Mouse (Mus musculus) heart, embryonic 15.5 days (tissue): ENCODE measurements around the gene Gria1. TPM values are rescaled to one million over a fixed set of nuclear protein-coding genes. Genes with fewer than 3 reads are reported as not detected.

ENCODE experiments used
- ATAC-seq: fragments of 200-750 bp; cut with Nextera tagmentation; replicated peaks from 2 replicates; pipeline ENCODE4 v1.8.0; 2017; ENCODE audit warnings: low read depth, moderate TSS enrichment; ENCODE audit not compliant: insufficient number of reproducible peaks, insufficient read depth, low FRiP score
- H3K27ac ChIP-seq: fragments of 300-500 bp; sonication (generic); 2 replicates; pipeline ENCODE4 v1.5.1; 2015; ENCODE audit warnings: mild to moderate bottlenecking, inconsistent platforms
- H3K27me3 ChIP-seq: fragments of 300-500 bp; sonication (generic); 2 replicates; pipeline ENCODE4 v1.6.1; 2015; ENCODE audit warnings: inconsistent platforms
- H3K36me3 ChIP-seq: fragments of 300-500 bp; sonication (generic); 2 replicates; pipeline ENCODE4 v1.6.1; 2015; ENCODE audit warnings: mild to moderate bottlenecking, inconsistent platforms
- H3K4me1 ChIP-seq: fragments of 300-500 bp; sonication (generic); replicated peaks from 2 replicates; pipeline ENCODE4 v1.6.1; 2015; ENCODE audit warnings: inconsistent platforms
- H3K4me2 ChIP-seq: fragments of 300-500 bp; sonication (generic); 2 replicates; pipeline ENCODE4 v1.6.1; 2015; ENCODE audit warnings: inconsistent platforms, mild to moderate bottlenecking, moderate library complexity
- H3K4me3 ChIP-seq: fragments of 300-500 bp; sonication (generic); 2 replicates; pipeline ENCODE4 v1.5.1; 2015; ENCODE audit warnings: mild to moderate bottlenecking, inconsistent platforms
- H3K9ac ChIP-seq: fragments of 300-500 bp; sonication (generic); 2 replicates; pipeline ENCODE4 v1.6.1; 2015; ENCODE audit warnings: mild to moderate bottlenecking, inconsistent platforms
- H3K9me3 ChIP-seq: fragments of 300-500 bp; sonication (generic); replicated peaks from 2 replicates; pipeline ENCODE4 v1.6.1; 2016; ENCODE audit warnings: inconsistent platforms
- WGBS: fragments of 180-500 bp; shearing (Covaris S2); methylation state at CpG from one replicate; pipeline ENCODE4 v1.1.7; 2015; ENCODE audit warnings: mixed read lengths; 5-methylcytosine and 5-hydroxymethylcytosine counted together
- polyA plus RNA-seq: library from polyadenylated mRNA; unstranded; fragments of >200 nt; fragmentation: Nextera tagmentation; extraction: Ambion mirVana; gene quantifications from 2 replicates; pipeline ENCODE4 v1.2.1, GENCODE M21; 2015

Gene Gria1
- polyA plus RNA-seq, 1 experiment from 2014 or later = 5.6 TPM

DNA sequence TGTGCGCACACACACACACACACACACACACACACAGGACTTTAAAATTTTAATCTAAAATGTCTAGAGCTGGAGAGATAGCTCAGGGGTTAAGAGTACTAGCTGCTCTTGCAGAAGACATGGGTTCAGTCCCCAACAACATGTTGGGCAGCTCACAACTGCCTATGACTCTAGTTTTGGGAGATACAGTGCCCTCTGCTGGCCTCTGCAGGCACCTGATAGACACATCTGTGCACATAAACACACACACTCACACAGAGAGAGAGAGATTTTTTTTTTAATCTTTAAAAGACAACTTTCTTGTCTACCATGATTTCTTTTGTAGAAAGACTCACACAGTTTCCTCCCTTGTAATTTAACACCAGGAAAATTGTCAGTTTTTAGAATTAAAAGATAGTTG, 292.4 kb downstream of the Gria1 start:
- 86% methylated on average over 1 of the region's 1 CpGs for WGBS
- H3K27ac ChIP-seq = no peak overlapping the region
- H3K9ac ChIP-seq = no peak overlapping the region
- H3K27me3 ChIP-seq = no peaks in the 10 kb centered on the region
- no peak for ATAC-seq
- 0 out of 2 replicates have a peak, but pooled peaks cover 2% of the 10 kb centered on the region for H3K4me1 ChIP-seq
- H3K9me3 ChIP-seq = no peaks in the 10 kb centered on the region
- H3K4me2 ChIP-seq = no peak overlapping the region
- no peaks in the 10 kb centered on the region for H3K36me3 ChIP-seq
- no peak overlapping the region for H3K4me3 ChIP-seq

DNA sequence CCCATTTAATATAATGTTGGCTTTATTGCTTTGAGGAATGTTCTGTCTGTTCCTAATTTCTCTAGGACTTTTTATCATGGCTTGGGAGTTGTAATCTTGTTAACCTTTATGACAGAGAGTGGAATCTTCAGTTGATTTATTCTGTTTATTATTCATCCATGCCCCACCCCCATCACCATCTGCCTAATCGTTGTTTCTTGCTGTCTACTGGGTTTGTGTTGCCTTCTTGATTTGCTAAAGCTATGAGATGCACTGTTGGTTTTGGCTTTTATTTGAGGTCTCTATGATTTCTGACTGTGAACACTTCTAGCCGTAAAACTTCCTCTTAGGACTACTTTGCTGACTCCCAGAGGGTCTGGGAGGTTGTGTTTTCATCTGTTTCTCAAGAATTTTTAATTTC, 294.9 kb downstream of the Gria1 start:
- no peaks in the 10 kb centered on the region for H3K27me3 ChIP-seq
- H3K9me3 ChIP-seq = no peaks in the 10 kb centered on the region
- ATAC-seq = no peak
- H3K4me2 ChIP-seq = no peak overlapping the region
- no peak overlapping the region for H3K9ac ChIP-seq
- no peak overlapping the region for H3K27ac ChIP-seq
- H3K36me3 ChIP-seq = no peaks in the 10 kb centered on the region
- H3K4me3 ChIP-seq = no peak overlapping the region
- H3K4me1 ChIP-seq = 0 out of 2 replicates have a peak, but pooled peaks cover 2% of the 10 kb centered on the region
- 68% methylated on average over 2 of the region's 2 CpGs for WGBS

DNA sequence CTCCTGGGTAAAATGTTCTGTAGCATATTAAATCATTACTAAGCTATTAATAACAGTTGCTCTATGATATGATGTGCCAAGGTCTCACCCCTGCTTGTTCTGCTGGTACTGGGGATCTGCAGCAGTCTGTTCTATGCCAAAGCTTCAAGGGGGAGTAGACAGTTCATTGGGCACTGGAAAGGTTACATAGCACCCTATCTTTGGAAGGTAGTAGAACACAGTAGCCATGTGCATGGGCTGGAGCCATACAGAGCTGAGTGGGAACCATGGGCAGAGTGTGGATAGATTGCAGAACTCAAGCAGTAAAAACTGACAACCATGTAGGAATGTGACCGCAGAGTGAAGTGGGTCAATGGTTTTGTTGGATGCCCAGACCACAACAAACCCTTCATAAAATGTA, 295.7 kb downstream of the Gria1 start:
- no peak overlapping the region for H3K4me2 ChIP-seq
- H3K4me3 ChIP-seq = no peak overlapping the region
- no peaks in the 10 kb centered on the region for H3K36me3 ChIP-seq
- no peaks in the 10 kb centered on the region for H3K9me3 ChIP-seq
- no peak overlapping the region for H3K27ac ChIP-seq
- no peak overlapping the region for H3K9ac ChIP-seq
- H3K27me3 ChIP-seq = no peaks in the 10 kb centered on the region
- H3K4me1 ChIP-seq = 0 out of 2 replicates have a peak, but pooled peaks cover 2% of the 10 kb centered on the region
- WGBS = 91% methylated on average over 1 of the region's 1 CpGs
- peak; percentile 58; the same call in 1 of the 2 replicates for ATAC-seq

DNA sequence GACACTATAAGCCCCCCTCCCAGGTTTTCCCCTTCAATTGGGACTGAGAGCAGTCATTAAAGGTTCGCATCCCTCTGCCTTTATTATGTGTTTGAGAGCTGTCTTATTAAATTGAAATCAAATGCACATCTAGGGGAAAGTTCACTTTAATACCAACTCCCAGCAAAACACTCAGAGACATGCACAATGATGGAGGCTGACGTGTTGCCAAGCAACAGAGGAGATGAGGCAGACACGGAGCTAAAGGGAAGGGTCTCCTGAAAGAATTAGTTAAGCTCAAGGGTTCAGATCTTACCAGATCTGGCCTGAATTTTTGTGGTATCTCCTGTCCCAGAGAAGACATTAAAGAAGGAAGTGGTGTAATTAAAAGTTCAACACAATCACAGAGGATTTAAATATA, 305.9 kb downstream of the Gria1 start:
- 75% methylated on average over 3 of the region's 3 CpGs for WGBS
- H3K27ac ChIP-seq = no peak overlapping the region
- no peaks in the 10 kb centered on the region for H3K9me3 ChIP-seq

DNA sequence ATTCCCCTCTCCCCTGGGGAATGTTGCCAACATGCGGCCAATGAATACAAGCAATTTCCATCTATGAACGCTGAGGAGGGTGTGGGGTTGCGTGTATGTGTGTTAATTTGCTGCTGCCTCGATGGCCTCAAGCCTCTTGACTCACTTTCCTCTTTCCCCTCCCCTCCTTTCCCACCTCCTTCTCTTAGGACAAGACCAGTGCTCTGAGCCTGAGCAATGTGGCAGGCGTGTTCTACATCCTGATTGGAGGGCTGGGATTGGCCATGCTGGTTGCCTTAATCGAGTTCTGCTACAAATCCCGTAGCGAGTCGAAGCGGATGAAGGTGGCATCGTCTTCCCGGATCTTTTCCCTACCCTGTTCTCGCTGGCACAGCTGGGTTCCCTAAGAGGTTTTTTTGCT, 306.3 kb downstream of the Gria1 start:
- no peaks in the 10 kb centered on the region for H3K4me1 ChIP-seq
- no peak overlapping the region for H3K4me2 ChIP-seq
- H3K9ac ChIP-seq = no peak overlapping the region
- no peak overlapping the region for H3K27ac ChIP-seq
- H3K4me3 ChIP-seq = no peak overlapping the region
- WGBS = 85% methylated on average over 13 of the region's 13 CpGs
- H3K27me3 ChIP-seq = no peaks in the 10 kb centered on the region
- ATAC-seq = no peak
- H3K9me3 ChIP-seq = no peaks in the 10 kb centered on the region
- H3K36me3 ChIP-seq = no peaks in the 10 kb centered on the region

More for the DNA sequence above, 305.9 kb downstream of the Gria1 start:
- no peaks in the 10 kb centered on the region for H3K4me1 ChIP-seq
- H3K9ac ChIP-seq = no peak overlapping the region
- ATAC-seq = no peak
- H3K4me3 ChIP-seq = no peak overlapping the region
- no peaks in the 10 kb centered on the region for H3K36me3 ChIP-seq
- no peak overlapping the region for H3K4me2 ChIP-seq
- H3K27me3 ChIP-seq = no peaks in the 10 kb centered on the region

DNA sequence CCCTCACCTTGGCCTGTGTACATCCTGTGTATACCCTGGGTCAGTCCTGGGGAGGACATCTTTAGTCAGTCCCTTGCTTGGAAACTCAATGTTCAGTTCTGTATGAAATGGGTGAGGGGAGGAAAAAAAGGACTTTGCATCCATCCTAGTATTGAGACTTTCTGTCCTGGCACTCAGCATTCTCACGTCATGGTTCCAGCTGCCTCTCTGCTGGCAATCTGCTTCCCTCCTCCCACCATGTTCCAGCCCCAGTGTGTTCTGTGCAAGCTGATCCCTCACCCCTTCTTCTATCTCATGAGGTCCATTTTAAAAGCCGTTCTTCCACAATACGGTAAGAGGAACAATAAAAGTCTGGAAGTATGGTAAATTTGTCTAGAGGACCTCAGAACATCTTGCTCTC, 308.2 kb downstream of the Gria1 start:
- Histone ChIP-seq H3K9ac (no peak overlapping the region), H3K36me3 (no peaks in the 10 kb centered on the region), H3K4me2 (no peak overlapping the region), H3K9me3 (no peaks in the 10 kb centered on the region), H3K4me3 (no peak overlapping the region), H3K4me1 (no peaks in the 10 kb centered on the region), H3K27me3 (no peaks in the 10 kb centered on the region), H3K27ac (no peak overlapping the region)
- no peak for ATAC-seq
- WGBS = 82% methylated on average over 3 of the region's 3 CpGs

DNA sequence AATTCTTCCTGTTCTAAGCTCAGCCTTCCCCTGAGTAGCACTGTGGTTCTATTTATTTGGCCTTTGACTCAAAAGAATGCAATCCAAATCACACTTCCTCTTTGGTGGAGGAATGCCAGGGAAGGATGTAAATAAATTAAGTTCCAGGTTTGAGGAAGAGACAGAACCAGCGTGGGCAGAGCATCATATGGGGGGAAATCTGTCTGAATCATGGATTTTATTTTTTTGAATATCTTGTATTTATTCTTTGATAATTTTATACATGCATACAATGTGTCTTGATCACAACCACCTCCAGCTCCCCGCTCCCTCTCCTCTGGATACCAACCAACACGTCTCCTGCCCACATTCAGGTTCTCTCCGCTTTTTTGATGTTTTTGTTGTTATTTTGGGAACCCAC, 312.9 kb downstream of the Gria1 start:
- Histone ChIP-seq H3K27me3 (no peaks in the 10 kb centered on the region), H3K27ac (no peak overlapping the region), H3K36me3 (no peaks in the 10 kb centered on the region), H3K9ac (no peak overlapping the region), H3K4me3 (no peak overlapping the region), H3K4me2 (no peak overlapping the region), H3K9me3 (no peaks in the 10 kb centered on the region), H3K4me1 (no peaks in the 10 kb centered on the region)
- no peak for ATAC-seq
- 68% methylated on average over 4 of the region's 4 CpGs for WGBS
